Mouse (Mus musculus) cerebellum, adult 2 months (tissue): Measurements from ENCODE around the gene Alk.

Experiments
- CTCF ChIP-seq: fragments of 200-500 bp; IDR thresholded peaks from 2 replicates; pipeline ENCODE4 v1.5.1; 2011; ENCODE audit warnings: low read depth, mild to moderate bottlenecking, control low read depth, low read length, moderate library complexity, borderline replicate concordance; ENCODE audit not compliant: insufficient read depth
- POLR2A ChIP-seq: fragments of 200-500 bp; IDR thresholded peaks from 2 replicates; pipeline ENCODE4 v1.6.1; 2011; ENCODE audit warnings: low read length, control low read depth, borderline replicate concordance; ENCODE audit not compliant: insufficient read depth

GRCm38 (mm10) chr17:71826603-71827002 lies 777.8 kb downstream of the Alk start:
- no peak for TF ChIP-seq CTCF
- no peak for TF ChIP-seq POLR2A
